Mouse (Mus musculus): ENCODE results near the gene Popdc3.

GRCm38 (mm10) chr10:45288351-45288750, 110.5 kb downstream of the Popdc3 start:
- TF ChIP-seq CTCF (IDR thresholded peaks at IDR 0.05; ENCODE audit: low read depth, low read length) (no peak), EP300 (IDR thresholded peaks at IDR 0.05; ENCODE audit: insufficient read depth, low read depth, low read length) (no peak), POLR2A (IDR thresholded peaks at IDR 0.05; ENCODE audit: insufficient read depth, low read length) (no peak)
